Mouse (Mus musculus) forebrain, embryonic 13.5 days (tissue): Measurements from ENCODE around the gene Atad3a. TPM values are rescaled to one million over a fixed set of nuclear protein-coding genes. Genes with fewer than 3 reads are reported as not detected.
A peak's percentile ranks its signal among the peaks of the same experiment; 100 is the strongest.

ENCODE experiments used
- ATAC-seq: fragments of 200-750 bp; cut with Nextera tagmentation; 2 replicates; pipeline ENCODE4 v1.8.0; 2017
- H3K27ac ChIP-seq: fragments of 300-500 bp; sonication (generic); 2 replicates; pipeline ENCODE4 v1.5.1; 2015; ENCODE audit warnings: inconsistent platforms, mild to moderate bottlenecking, moderate library complexity
- H3K27me3 ChIP-seq: fragments of 300-500 bp; sonication (generic); 2 replicates; pipeline ENCODE4 v1.6.1; 2015; ENCODE audit warnings: mild to moderate bottlenecking, inconsistent platforms
- H3K36me3 ChIP-seq: fragments of 300-500 bp; sonication (generic); 2 replicates; pipeline ENCODE4 v1.6.1; 2015; ENCODE audit warnings: mild to moderate bottlenecking, inconsistent platforms; ENCODE audit not compliant: poor library complexity, severe bottlenecking
- H3K4me1 ChIP-seq: fragments of 300-500 bp; sonication (generic); 2 replicates; pipeline ENCODE4 v1.6.1; 2015; ENCODE audit warnings: inconsistent platforms
- H3K4me2 ChIP-seq: fragments of 300-500 bp; sonication (generic); 2 replicates; pipeline ENCODE4 v1.6.1; 2015; ENCODE audit warnings: inconsistent platforms, mild to moderate bottlenecking, moderate library complexity
- H3K4me3 ChIP-seq: fragments of 300-500 bp; sonication (generic); 2 replicates; pipeline ENCODE4 v1.5.1; 2015; ENCODE audit warnings: mild to moderate bottlenecking, inconsistent platforms
- H3K9ac ChIP-seq: fragments of 300-500 bp; sonication (generic); 2 replicates; pipeline ENCODE4 v1.6.1; 2015; ENCODE audit warnings: mild to moderate bottlenecking, inconsistent platforms
- H3K9me3 ChIP-seq: fragments of 300-500 bp; sonication (generic); replicated peaks from 2 replicates; pipeline ENCODE4 v1.6.1; 2016; ENCODE audit warnings: inconsistent platforms
- whole genome bisulfite sequencing: fragments of 180-500 bp; shearing (Covaris S2); methylation state at CpG from one replicate; pipeline ENCODE4 v1.1.7; 2015; 5-methylcytosine and 5-hydroxymethylcytosine counted together
- polyA plus RNA-seq: library from polyadenylated mRNA; unstranded; fragments of >200 nt; fragmentation: Nextera tagmentation; extraction: Ambion mirVana; gene quantifications from 2 replicates; pipeline ENCODE4 v1.2.1, GENCODE M21; 2015

The Atad3a gene
- polyA plus RNA-seq, 1 experiment from 2014 or later, result 79.2 TPM

DNA sequence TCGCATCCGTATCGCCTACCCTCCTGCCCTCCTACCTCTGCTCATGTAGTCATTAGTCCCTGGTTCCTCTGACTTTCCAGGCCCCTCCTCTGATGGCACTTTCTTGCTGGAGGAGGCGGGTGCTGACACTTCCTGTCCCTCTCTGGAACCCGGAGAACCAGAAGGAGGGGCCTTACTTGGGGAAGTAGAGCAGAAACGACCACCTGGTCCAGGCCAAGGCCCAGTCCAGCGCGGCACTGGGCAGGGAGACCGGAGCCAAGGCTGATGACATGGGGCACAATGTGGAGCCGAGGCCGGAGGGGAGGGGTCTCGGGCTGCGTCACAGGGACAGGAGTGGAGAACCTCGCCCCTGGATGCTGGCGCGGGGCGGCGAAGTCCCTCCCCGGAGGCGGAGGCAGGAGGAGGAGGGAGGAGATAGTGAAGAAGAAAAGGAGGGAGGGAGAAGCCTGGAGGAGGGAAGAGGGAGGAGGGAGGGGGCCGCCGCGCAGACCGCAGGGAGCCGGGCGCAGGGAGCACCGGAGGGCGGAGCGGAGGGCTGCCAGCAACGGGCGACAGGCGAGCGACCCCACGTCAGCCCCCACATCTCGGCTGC is 26.4 kb downstream of the Atad3a start, which contains the start of gene Tmem240:
TSS of gene Tmem240 (plus strand) at position 451 of the 592 bp plus-strand sequence.
- H3K36me3 ChIP-seq, result peaks cover 45% of the 10 kb centered on the region
- peak within 1 kb of the TSS; percentile 95 for H3K9ac ChIP-seq
- peak within 1 kb of the TSS; percentile 93 for H3K4me2 ChIP-seq
- peak within 1 kb of the TSS; percentile 83 for H3K4me3 ChIP-seq
- no peaks in the 10 kb centered on the region for H3K27me3 ChIP-seq
- H3K9me3 ChIP-seq, result no peaks in the 10 kb centered on the region
- H3K27ac ChIP-seq, result peak within 1 kb of the TSS; percentile 91
- WGBS, result under 1% methylated on average over 20 of the region's 35 CpGs
- peak; percentile 93 for ATAC-seq
- peaks cover 22% of the 10 kb centered on the region for H3K4me1 ChIP-seq

DNA sequence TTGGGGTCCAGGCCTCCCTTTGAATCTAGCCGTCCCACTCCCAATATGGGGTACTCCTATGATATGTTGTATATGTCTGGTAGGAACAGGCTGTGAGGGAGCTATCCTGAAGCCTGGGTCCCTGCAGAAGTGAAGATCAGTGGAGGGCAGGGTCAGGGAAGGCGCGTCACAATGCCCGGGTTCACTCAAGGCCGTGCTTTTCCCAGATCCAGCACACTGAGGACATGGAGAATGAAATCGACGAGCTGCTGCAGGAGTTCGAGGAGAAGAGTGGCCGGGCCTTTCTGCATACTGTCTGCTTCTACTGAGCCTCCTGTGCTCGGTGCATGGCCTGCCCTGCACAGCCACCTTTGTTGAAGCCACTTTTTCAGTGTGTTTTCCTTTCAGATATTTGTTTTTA is 27.6 kb downstream of the Atad3a start:
- no peak overlapping the region for H3K27ac ChIP-seq

DNA sequence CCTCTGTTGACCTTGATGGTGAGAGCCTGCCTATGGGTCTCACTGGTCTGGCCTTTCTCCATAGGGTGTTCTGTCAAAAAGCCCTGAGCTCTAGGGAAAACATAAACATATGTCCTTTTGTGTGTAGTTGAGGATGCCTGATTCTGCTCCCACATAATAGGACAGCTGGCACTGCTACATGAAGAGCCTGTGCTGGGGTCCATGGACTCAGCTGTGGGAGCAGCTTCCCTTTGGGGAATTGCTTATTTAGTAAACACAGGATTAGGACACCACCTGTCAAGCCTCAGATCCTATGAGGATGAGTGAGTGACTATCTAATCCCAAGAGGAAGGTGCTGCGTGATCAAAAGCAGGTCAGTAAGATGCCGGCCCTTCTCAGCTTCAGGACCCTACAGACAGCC is 32.9 kb downstream of the Atad3a start:
- WGBS, result 90% methylated on average over 2 of the region's 2 CpGs
- Histone ChIP-seq H3K9ac (no peak overlapping the region), H3K27ac (no peak overlapping the region; the same call in 1 of the 2 replicates), H3K4me2 (no peak overlapping the region), H3K4me3 (no peak overlapping the region), H3K4me1 (0 out of 2 replicates have a peak, but pooled peaks cover 5% of the 10 kb centered on the region), H3K9me3 (no peaks in the 10 kb centered on the region), H3K36me3 (peaks cover 19% of the 10 kb centered on the region), H3K27me3 (no peaks in the 10 kb centered on the region)
- no peak for ATAC-seq

More for the DNA sequence above, 27.6 kb downstream of the Atad3a start:
- Histone ChIP-seq H3K4me2 (no peak overlapping the region), H3K9ac (no peak overlapping the region), H3K4me3 (no peak overlapping the region), H3K36me3 (peaks cover 37% of the 10 kb centered on the region), H3K27me3 (no peaks in the 10 kb centered on the region), H3K4me1 (peaks cover 23% of the 10 kb centered on the region), H3K9me3 (no peaks in the 10 kb centered on the region)
- 86% methylated on average over 10 of the region's 10 CpGs for WGBS
- no peak for ATAC-seq

DNA sequence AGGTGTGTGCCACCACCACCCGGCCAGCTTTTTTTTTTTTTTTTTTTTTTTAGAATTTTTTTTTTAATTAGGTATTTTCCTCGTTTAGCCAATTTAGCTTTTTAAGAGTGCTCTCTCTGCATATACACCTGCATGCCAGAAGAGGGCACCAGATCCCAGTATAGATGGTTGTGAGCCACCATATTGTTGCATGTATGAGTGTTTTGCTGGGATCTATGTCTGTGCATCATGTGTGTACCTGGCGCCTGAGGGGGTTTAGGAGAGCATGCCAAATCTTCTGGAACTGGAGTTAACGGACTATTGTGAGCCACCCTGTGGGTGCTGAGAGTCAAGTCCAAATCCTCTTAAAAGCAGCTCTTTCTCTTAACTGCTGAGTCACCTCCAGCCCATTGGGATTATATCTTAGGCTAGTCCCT is 39.2 kb downstream of the Atad3a start:
- ATAC-seq, result no peak
- Histone ChIP-seq H3K27me3 (no peaks in the 10 kb centered on the region), H3K27ac (no peak overlapping the region), H3K4me3 (no peak overlapping the region), H3K4me1 (no peaks in the 10 kb centered on the region), H3K4me2 (no peak overlapping the region), H3K36me3 (peaks cover 19% of the 10 kb centered on the region), H3K9ac (no peak overlapping the region), H3K9me3 (no peaks in the 10 kb centered on the region)
- 58% methylated on average over 4 of the region's 4 CpGs for WGBS

- Histone ChIP-seq H3K4me3 (no peak overlapping the region), H3K36me3 (peaks cover 10% of the 10 kb centered on the region), H3K9me3 (no peaks in the 10 kb centered on the region), H3K9ac (no peak overlapping the region), H3K27ac (peak overlapping the region; percentile 14; the same call in 1 of the 2 replicates), H3K27me3 (no peaks in the 10 kb centered on the region), H3K4me1 (peaks cover 33% of the 10 kb centered on the region), H3K4me2 (no peak overlapping the region)
- ATAC-seq, result no peak
- 42% methylated on average over 6 of the region's 6 CpGs for whole genome bisulfite sequencing
Measured at GRCm38 (mm10) chr4:155710521-155711252, 50.2 kb downstream of the Atad3a start.

DNA sequence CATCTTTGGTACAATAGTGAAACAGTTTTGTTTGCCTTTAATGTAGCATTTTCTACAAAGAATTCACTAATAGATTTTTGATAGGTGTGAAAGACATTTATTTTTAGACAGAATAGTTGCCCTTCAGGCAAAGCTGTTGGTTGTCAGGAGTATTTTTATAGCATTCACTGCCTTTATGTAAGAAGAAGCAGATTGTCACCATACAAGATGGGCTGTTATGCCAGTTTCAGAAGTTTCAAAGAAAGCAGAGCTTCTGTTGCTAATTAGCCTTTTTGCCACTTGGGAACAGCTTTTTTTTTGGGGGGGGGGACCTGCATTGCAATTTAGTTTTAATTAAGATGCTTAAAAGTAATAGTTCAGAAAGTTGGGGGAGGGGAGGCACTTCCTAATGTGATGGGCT is 51.9 kb downstream of the Atad3a start:
- no peak overlapping the region for H3K4me2 ChIP-seq
- no peak overlapping the region for H3K9ac ChIP-seq
- ATAC-seq, result no peak
- H3K27me3 ChIP-seq, result no peaks in the 10 kb centered on the region
- no peaks in the 10 kb centered on the region for H3K36me3 ChIP-seq
- no peak overlapping the region for H3K4me3 ChIP-seq
- peaks cover 39% of the 10 kb centered on the region for H3K4me1 ChIP-seq
- H3K9me3 ChIP-seq, result no peaks in the 10 kb centered on the region
- H3K27ac ChIP-seq, result no peak overlapping the region

DNA sequence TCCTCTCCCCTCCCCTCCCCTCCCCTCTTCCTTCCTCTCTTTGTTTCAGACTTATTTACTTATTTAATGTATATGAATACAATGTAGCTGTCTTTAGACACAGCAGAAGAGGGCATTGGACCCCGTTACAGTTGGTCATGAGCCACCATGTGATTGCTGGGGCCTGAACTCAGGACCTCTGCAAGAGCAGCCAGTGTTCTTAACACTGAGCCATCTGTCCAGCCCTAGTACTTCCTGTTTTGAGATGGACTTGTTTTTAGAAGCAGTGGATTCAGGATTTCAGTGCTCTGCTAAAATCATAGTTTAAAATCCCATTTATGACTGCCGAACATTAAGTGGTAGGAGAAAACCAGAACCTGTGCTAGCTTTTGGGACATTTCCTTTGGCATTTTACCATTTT is 52.3 kb downstream of the Atad3a start:
- H3K27ac ChIP-seq, result no peak overlapping the region
- WGBS, result 88% methylated on average over 2 of the region's 2 CpGs
- no peaks in the 10 kb centered on the region for H3K36me3 ChIP-seq
- H3K4me1 ChIP-seq, result peaks cover 39% of the 10 kb centered on the region
- H3K4me3 ChIP-seq, result no peak overlapping the region
- no peaks in the 10 kb centered on the region for H3K9me3 ChIP-seq
- H3K27me3 ChIP-seq, result no peaks in the 10 kb centered on the region
- no peak for ATAC-seq
- H3K9ac ChIP-seq, result no peak overlapping the region
- no peak overlapping the region for H3K4me2 ChIP-seq

DNA sequence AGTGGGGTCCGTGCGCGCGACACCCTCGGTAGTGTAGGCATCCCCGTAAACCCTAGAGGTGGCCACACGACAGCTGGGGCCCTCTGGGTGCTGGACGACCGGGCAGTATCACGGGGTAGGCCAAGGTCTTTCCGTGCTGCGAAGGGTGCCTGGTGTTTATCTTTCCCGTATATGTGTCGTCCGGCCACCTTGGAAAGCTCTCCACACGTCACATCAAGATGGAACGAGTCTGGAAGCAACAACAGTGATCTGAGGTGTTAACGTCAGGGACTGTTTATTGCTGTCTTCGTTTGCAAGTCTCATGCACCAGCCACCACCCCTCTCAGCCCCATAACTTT is 55.3 kb downstream of the Atad3a start:
- under 1% methylated on average over 19 of the region's 19 CpGs for WGBS
- Histone ChIP-seq H3K27me3 (no peaks in the 10 kb centered on the region), H3K27ac (peak overlapping the region; percentile 95), H3K4me2 (peak overlapping the region; percentile 77), H3K4me3 (peak overlapping the region; percentile 98), H3K4me1 (peaks cover 36% of the 10 kb centered on the region), H3K9ac (peak overlapping the region; percentile 94), H3K36me3 (no peaks in the 10 kb centered on the region), H3K9me3 (no peaks in the 10 kb centered on the region)
- ATAC-seq, result no peak

- Histone ChIP-seq H3K4me2 (peak within 1 kb of the TSS; percentile 77), H3K36me3 (no peaks in the 10 kb centered on the region), H3K27me3 (no peaks in the 10 kb centered on the region), H3K9ac (peak within 1 kb of the TSS; percentile 94), H3K4me1 (peaks cover 30% of the 10 kb centered on the region), H3K4me3 (peak within 1 kb of the TSS; percentile 98), H3K27ac (peak within 1 kb of the TSS; percentile 95), H3K9me3 (no peaks in the 10 kb centered on the region)
- under 1% methylated on average over 83 of the region's 83 CpGs for whole genome bisulfite sequencing
- peak; percentile 96 for ATAC-seq
Measured at GRCm38 (mm10) chr4:155704721-155705591, 55.9 kb downstream of the Atad3a start, which contains the start of gene Ssu72. Gene Ssu72, plus strand, starts transcription at chr4:155704800.

- H3K4me1 ChIP-seq, result peaks cover 25% of the 10 kb centered on the region
- no peak overlapping the region for H3K9ac ChIP-seq
- no peak overlapping the region for H3K4me3 ChIP-seq
- 90% methylated on average over 4 of the region's 4 CpGs for WGBS
- no peak for ATAC-seq
- no peaks in the 10 kb centered on the region for H3K9me3 ChIP-seq
- H3K27me3 ChIP-seq, result no peaks in the 10 kb centered on the region
- H3K4me2 ChIP-seq, result no peak overlapping the region
- H3K36me3 ChIP-seq, result no peaks in the 10 kb centered on the region
- H3K27ac ChIP-seq, result no peak overlapping the region
Measured at GRCm38 (mm10) chr4:155703425-155703929, 57.4 kb downstream of the Atad3a start.

- no peak overlapping the region for H3K4me2 ChIP-seq
- no peak overlapping the region for H3K9ac ChIP-seq
- ATAC-seq, result no peak
- peaks cover 10% of the 10 kb centered on the region for H3K27me3 ChIP-seq
- H3K27ac ChIP-seq, result no peak overlapping the region
- H3K9me3 ChIP-seq, result no peaks in the 10 kb centered on the region
- H3K4me1 ChIP-seq, result peaks cover 14% of the 10 kb centered on the region
- H3K36me3 ChIP-seq, result no peaks in the 10 kb centered on the region
- H3K4me3 ChIP-seq, result no peak overlapping the region
Measured at GRCm38 (mm10) chr4:155700425-155700824, 60.5 kb downstream of the Atad3a start.
